Mouse (Mus musculus) spleen, adult 12 weeks (tissue): ENCODE measurements around the gene Olfr1255.

Experiments
- DNase-seq: peaks from one replicate; pipeline ENCODE4 v3.0.0; 2022; ENCODE audit warnings: low spot score

Gene Olfr1255

GRCm38 (mm10) chr2:89811751-89812150 is at the start of gene Olfr1255:
Gene Olfr1255, plus strand, starts transcription at chr2:89812051.
- no peak for DNase-seq

- DNase-seq = no peak
Measured at GRCm38 (mm10) chr2:89793519-89793918, 18.3 kb upstream of the Olfr1255 start, which contains the start of gene Olfr1254. Gene Olfr1254, minus strand, starts transcription at chr2:89793619.

GRCm38 (mm10) chr2:89799583-89799982 is 12.3 kb upstream of the Olfr1255 start:
- DNase-seq = no peak

- DNase-seq = no peak
Measured at GRCm38 (mm10) chr2:89810751-89811150, 1.1 kb upstream of the Olfr1255 start.

- DNase-seq = no peak
Measured at GRCm38 (mm10) chr2:89820216-89820615, 8.4 kb downstream of the Olfr1255 start.

- no peak for DNase-seq
Measured at GRCm38 (mm10) chr2:89841455-89841854, 29.6 kb downstream of the Olfr1255 start, which contains the start of gene Olfr1256. Gene Olfr1256, minus strand, starts transcription at chr2:89841555.

- DNase-seq = no peak
Measured at GRCm38 (mm10) chr2:89848105-89848504, 36.3 kb downstream of the Olfr1255 start, which contains the start of gene Olfr48. Gene Olfr48, minus strand, starts transcription at chr2:89848205.

- DNase-seq = no peak
Measured at GRCm38 (mm10) chr2:89849230-89849629, 37.4 kb downstream of the Olfr1255 start.
